Mouse (Mus musculus): ENCODE results near the gene Grin2c. TPM values are rescaled to one million over a fixed set of nuclear protein-coding genes. Genes with fewer than 3 reads are reported as not detected.

The Grin2c gene
- polyA plus RNA-seq, 1 experiment from 2014 or later = 0.12 TPM

GRCm38 (mm10) chr11:115264862-115265668 is 2.0 kb downstream of the Grin2c start:
- Histone ChIP-seq H3K27ac (replicated peaks; ENCODE audit: low read depth, low read length) (no peak overlapping the region), H3K9ac (replicated peaks; ENCODE audit: low read length) (0 out of 2 replicates have a peak overlapping the region, but pooled peaks have one; percentile 26), H3K4me3 (replicated peaks; ENCODE audit: low read depth, low read length) (0 out of 2 replicates have a peak overlapping the region, but pooled peaks have one; percentile 5), H3K36me3 (ENCODE audit: control insufficient read depth, insufficient read depth, low read length) (peaks cover 22% of the 10 kb centered on the region), H3K4me2 (ENCODE audit: low read length) (peak overlapping the region; percentile 45), H3K4me1 (ENCODE audit: control insufficient read depth, insufficient read depth, low read length) (peaks cover 21% of the 10 kb centered on the region), H3K9me3 (ENCODE audit: control insufficient read depth, low read length) (no peaks in the 10 kb centered on the region), H3K27me3 (ENCODE audit: control insufficient read depth, insufficient read depth, low read length) (peaks cover 66% of the 10 kb centered on the region)
- 6% methylated on average over 39 of the region's 39 CpGs for WGBS
- no peak for ATAC-seq (ENCODE audit: low FRiP score, low TSS enrichment)
- DNase-seq = peak; percentile 77

- DNase-seq (no peak), ATAC-seq (ENCODE audit: low FRiP score, low TSS enrichment) (no peak)
- WGBS = 74% methylated on average over 7 of the region's 7 CpGs
- no peaks in the 10 kb centered on the region for H3K9me3 ChIP-seq (ENCODE audit: control insufficient read depth, low read length)
- H3K27ac ChIP-seq (replicated peaks; ENCODE audit: low read depth, low read length) = no peak overlapping the region
- H3K4me3 ChIP-seq (replicated peaks; ENCODE audit: low read depth, low read length) = no peak overlapping the region
- no peak overlapping the region for H3K9ac ChIP-seq (replicated peaks; ENCODE audit: low read length)
- peaks cover 66% of the 10 kb centered on the region for H3K27me3 ChIP-seq (ENCODE audit: control insufficient read depth, insufficient read depth, low read length)
- H3K4me1 ChIP-seq (ENCODE audit: control insufficient read depth, insufficient read depth, low read length) = peaks cover 21% of the 10 kb centered on the region
- no peak overlapping the region for H3K4me2 ChIP-seq (ENCODE audit: low read length)
- peaks cover 18% of the 10 kb centered on the region for H3K36me3 ChIP-seq (ENCODE audit: control insufficient read depth, insufficient read depth, low read length)
These were observed 2.7 kb downstream of the Grin2c start for GRCm38 (mm10) chr11:115264136-115264861.

GRCm38 (mm10) chr11:115262954-115263353 is 4.1 kb downstream of the Grin2c start:
- peaks cover 69% of the 10 kb centered on the region for H3K27me3 ChIP-seq (ENCODE audit: control insufficient read depth, insufficient read depth, low read length)
- H3K4me2 ChIP-seq (ENCODE audit: low read length) = no peak overlapping the region
- no peak overlapping the region for H3K27ac ChIP-seq (replicated peaks; ENCODE audit: low read depth, low read length)
- peaks cover 5% of the 10 kb centered on the region for H3K36me3 ChIP-seq (ENCODE audit: control insufficient read depth, insufficient read depth, low read length)
- H3K9me3 ChIP-seq (ENCODE audit: control insufficient read depth, low read length) = no peaks in the 10 kb centered on the region
- no peak overlapping the region for H3K9ac ChIP-seq (replicated peaks; ENCODE audit: low read length)
- H3K4me3 ChIP-seq (replicated peaks; ENCODE audit: low read depth, low read length) = no peak overlapping the region
- H3K4me1 ChIP-seq (ENCODE audit: control insufficient read depth, insufficient read depth, low read length) = peaks cover 21% of the 10 kb centered on the region
- DNase-seq (no peak), ATAC-seq (ENCODE audit: low FRiP score, low TSS enrichment) (no peak)
- WGBS = 79% methylated on average over 11 of the region's 11 CpGs

GRCm38 (mm10) chr11:115259134-115259533 is 7.9 kb downstream of the Grin2c start:
- 88% methylated on average over 4 of the region's 4 CpGs for WGBS
- Histone ChIP-seq H3K27me3 (ENCODE audit: control insufficient read depth, insufficient read depth, low read length) (peaks cover 48% of the 10 kb centered on the region), H3K36me3 (ENCODE audit: control insufficient read depth, insufficient read depth, low read length) (no peaks in the 10 kb centered on the region), H3K27ac (replicated peaks; ENCODE audit: low read depth, low read length) (no peak overlapping the region), H3K4me1 (ENCODE audit: control insufficient read depth, insufficient read depth, low read length) (0 out of 2 replicates have a peak, but pooled peaks cover 3% of the 10 kb centered on the region), H3K4me2 (ENCODE audit: low read length) (no peak overlapping the region), H3K4me3 (replicated peaks; ENCODE audit: low read depth, low read length) (no peak overlapping the region), H3K9me3 (ENCODE audit: control insufficient read depth, low read length) (no peaks in the 10 kb centered on the region), H3K9ac (replicated peaks; ENCODE audit: low read length) (no peak overlapping the region)
- ATAC-seq (ENCODE audit: low FRiP score, low TSS enrichment) (no peak), DNase-seq (no peak)

GRCm38 (mm10) chr11:115257775-115258510 is 9.1 kb downstream of the Grin2c start:
- Histone ChIP-seq H3K9me3 (ENCODE audit: control insufficient read depth, low read length) (no peaks in the 10 kb centered on the region), H3K4me1 (ENCODE audit: control insufficient read depth, insufficient read depth, low read length) (0 out of 2 replicates have a peak, but pooled peaks cover 3% of the 10 kb centered on the region), H3K4me3 (replicated peaks; ENCODE audit: low read depth, low read length) (peak overlapping the region; percentile 19; the same call in 1 of the 2 replicates), H3K27ac (replicated peaks; ENCODE audit: low read depth, low read length) (no peak overlapping the region), H3K4me2 (ENCODE audit: low read length) (peak overlapping the region; percentile 40), H3K36me3 (ENCODE audit: control insufficient read depth, insufficient read depth, low read length) (no peaks in the 10 kb centered on the region), H3K27me3 (ENCODE audit: control insufficient read depth, insufficient read depth, low read length) (peaks cover 44% of the 10 kb centered on the region), H3K9ac (replicated peaks; ENCODE audit: low read length) (no peak overlapping the region)
- WGBS = 17% methylated on average over 57 of the region's 59 CpGs
- DNase-seq = peak; percentile 42
- no peak for ATAC-seq (ENCODE audit: low FRiP score, low TSS enrichment)

GRCm38 (mm10) chr11:115251258-115251657 is 15.8 kb downstream of the Grin2c start:
- Histone ChIP-seq H3K4me3 (replicated peaks; ENCODE audit: low read depth, low read length) (no peak overlapping the region), H3K27ac (replicated peaks; ENCODE audit: low read depth, low read length) (no peak overlapping the region), H3K9me3 (ENCODE audit: control insufficient read depth, low read length) (no peaks in the 10 kb centered on the region), H3K36me3 (ENCODE audit: control insufficient read depth, insufficient read depth, low read length) (no peaks in the 10 kb centered on the region), H3K4me1 (ENCODE audit: control insufficient read depth, insufficient read depth, low read length) (peaks cover 17% of the 10 kb centered on the region; the same call in 1 of the 2 replicates), H3K4me2 (ENCODE audit: low read length) (no peak overlapping the region), H3K9ac (replicated peaks; ENCODE audit: low read length) (no peak overlapping the region), H3K27me3 (ENCODE audit: control insufficient read depth, insufficient read depth, low read length) (peaks cover 38% of the 10 kb centered on the region)
- no peak for DNase-seq
- WGBS = 45% methylated on average over 3 of the region's 3 CpGs
- ATAC-seq (ENCODE audit: low FRiP score, low TSS enrichment) = no peak

GRCm38 (mm10) chr11:115250405-115251090 is 16.5 kb downstream of the Grin2c start:
- DNase-seq (no peak), ATAC-seq (ENCODE audit: low FRiP score, low TSS enrichment) (no peak)
- Histone ChIP-seq H3K9me3 (ENCODE audit: control insufficient read depth, low read length) (no peaks in the 10 kb centered on the region), H3K27me3 (ENCODE audit: control insufficient read depth, insufficient read depth, low read length) (peaks cover 33% of the 10 kb centered on the region), H3K9ac (replicated peaks; ENCODE audit: low read length) (peak overlapping the region; percentile 54), H3K36me3 (ENCODE audit: control insufficient read depth, insufficient read depth, low read length) (no peaks in the 10 kb centered on the region), H3K27ac (replicated peaks; ENCODE audit: low read depth, low read length) (no peak overlapping the region), H3K4me3 (replicated peaks; ENCODE audit: low read depth, low read length) (peak overlapping the region; percentile 44), H3K4me1 (ENCODE audit: control insufficient read depth, insufficient read depth, low read length) (peaks cover 17% of the 10 kb centered on the region; the same call in 1 of the 2 replicates), H3K4me2 (ENCODE audit: low read length) (peak overlapping the region; percentile 90)
- under 1% methylated on average over 36 of the region's 36 CpGs for WGBS
